Mouse (Mus musculus) midbrain, embryonic 13.5 days (tissue): ENCODE measurements around the gene Jph3. TPM values are rescaled to one million over a fixed set of nuclear protein-coding genes. Genes with fewer than 3 reads are reported as not detected.

ENCODE experiments used
- ATAC-seq: fragments of 200-750 bp; cut with Nextera tagmentation; 2 replicates; pipeline ENCODE4 v1.8.0; 2017; ENCODE audit warnings: mild to moderate bottlenecking, moderate TSS enrichment, moderate library complexity
- H3K27ac ChIP-seq: fragments of 300-500 bp; sonication (generic); 2 replicates; pipeline ENCODE4 v1.5.1; 2015; ENCODE audit warnings: inconsistent platforms, mild to moderate bottlenecking, moderate library complexity
- H3K27me3 ChIP-seq: fragments of 300-500 bp; sonication (generic); 2 replicates; pipeline ENCODE4 v1.6.1; 2015; ENCODE audit warnings: mild to moderate bottlenecking, inconsistent platforms
- H3K36me3 ChIP-seq: fragments of 300-500 bp; sonication (generic); 2 replicates; pipeline ENCODE4 v1.6.1; 2015; ENCODE audit warnings: mild to moderate bottlenecking, inconsistent platforms
- H3K4me1 ChIP-seq: fragments of 300-500 bp; sonication (generic); replicated peaks from 2 replicates; pipeline ENCODE4 v1.6.1; 2015; ENCODE audit warnings: inconsistent platforms
- H3K4me2 ChIP-seq: fragments of 300-500 bp; sonication (generic); replicated peaks from 2 replicates; pipeline ENCODE4 v1.6.1; 2015; ENCODE audit warnings: moderate library complexity, mild to moderate bottlenecking, inconsistent platforms
- H3K4me3 ChIP-seq: fragments of 300-500 bp; sonication (generic); replicated peaks from 2 replicates; pipeline ENCODE4 v1.5.1; 2015; ENCODE audit warnings: mild to moderate bottlenecking, inconsistent platforms
- H3K9ac ChIP-seq: fragments of 300-500 bp; sonication (generic); replicated peaks from 2 replicates; pipeline ENCODE4 v1.6.1; 2015; ENCODE audit warnings: mild to moderate bottlenecking, inconsistent platforms
- H3K9me3 ChIP-seq: fragments of 300-500 bp; sonication (generic); 2 replicates; pipeline ENCODE4 v1.6.1; 2016; ENCODE audit warnings: mild to moderate bottlenecking, inconsistent platforms
- WGBS: fragments of 180-500 bp; shearing (Covaris S2); methylation state at CpG from one replicate; pipeline ENCODE4 v1.1.7; 2015; 5-methylcytosine and 5-hydroxymethylcytosine counted together
- polyA plus RNA-seq: library from polyadenylated mRNA; unstranded; fragments of >200 nt; fragmentation: Nextera tagmentation; extraction: Ambion mirVana; gene quantifications from 2 replicates; pipeline ENCODE4 v1.2.1, GENCODE M21; 2015

Jph3 gene
- polyA plus RNA-seq, 1 experiment from 2014 or later: 65.4 TPM

DNA sequence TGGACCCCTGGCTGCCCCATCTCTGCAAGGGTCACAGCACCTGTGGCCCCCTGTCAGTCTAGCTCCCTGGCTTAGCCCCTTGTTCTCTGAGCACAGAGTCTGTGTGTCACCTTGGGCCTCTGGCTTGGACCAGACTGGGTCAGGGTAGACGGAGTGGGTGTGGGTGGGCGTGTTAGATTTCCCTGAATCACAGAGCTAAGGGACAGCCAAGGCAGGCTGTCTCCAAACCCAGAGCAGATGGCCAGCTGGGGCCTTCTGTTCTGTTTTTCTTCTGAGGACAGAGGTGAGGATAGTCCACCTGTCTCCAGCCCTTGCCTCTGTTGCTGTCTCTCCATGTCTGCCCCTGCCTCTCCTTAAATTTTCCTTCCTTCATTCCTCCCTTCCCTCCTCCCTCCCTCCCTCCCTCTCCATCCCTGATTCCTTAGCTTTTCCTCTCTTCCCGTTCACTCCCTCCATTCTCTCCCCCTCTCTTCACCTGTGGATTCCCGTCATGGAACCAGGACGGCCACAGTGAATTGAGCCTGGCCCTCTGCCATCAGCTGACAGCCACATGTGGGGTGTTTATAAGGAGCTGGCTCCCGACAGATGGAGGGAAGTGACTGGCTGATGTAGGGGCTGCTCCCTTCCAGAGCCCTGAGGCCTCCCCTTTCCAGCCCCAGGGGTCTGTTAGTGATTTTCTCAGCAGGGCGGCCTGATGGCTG, 33.7 kb downstream of the Jph3 start:
- peak overlapping the region; percentile 30; the same call in 1 of the 2 replicates for H3K27ac ChIP-seq
- peak; percentile 63 for ATAC-seq

GRCm38 (mm10) chr8:121763700-121764013, 34.2 kb downstream of the Jph3 start:
- H3K27ac ChIP-seq: peak overlapping the region; percentile 30; the same call in 1 of the 2 replicates
- H3K4me2 ChIP-seq: no peak overlapping the region
- no peaks in the 10 kb centered on the region for H3K36me3 ChIP-seq
- WGBS: 64% methylated on average over 9 of the region's 9 CpGs
- H3K27me3 ChIP-seq: no peaks in the 10 kb centered on the region; the same call in 1 of the 2 replicates
- H3K4me3 ChIP-seq: no peak overlapping the region
- H3K4me1 ChIP-seq: peaks cover 15% of the 10 kb centered on the region; the same call in 1 of the 2 replicates
- no peaks in the 10 kb centered on the region for H3K9me3 ChIP-seq
- H3K9ac ChIP-seq: no peak overlapping the region
- ATAC-seq: peak; percentile 24; the same call in 1 of the 2 replicates

More for the DNA sequence above, 33.7 kb downstream of the Jph3 start:
- Histone ChIP-seq H3K36me3 (no peaks in the 10 kb centered on the region), H3K4me1 (peaks cover 15% of the 10 kb centered on the region; the same call in 1 of the 2 replicates), H3K9ac (no peak overlapping the region), H3K27me3 (no peaks in the 10 kb centered on the region; the same call in 1 of the 2 replicates), H3K9me3 (no peaks in the 10 kb centered on the region), H3K4me3 (no peak overlapping the region), H3K4me2 (no peak overlapping the region)
- WGBS: 57% methylated on average over 7 of the region's 7 CpGs

GRCm38 (mm10) chr8:121765594-121766138, 36.2 kb downstream of the Jph3 start:
- 82% methylated on average over 7 of the region's 7 CpGs for WGBS
- Histone ChIP-seq H3K9me3 (no peaks in the 10 kb centered on the region), H3K9ac (no peak overlapping the region), H3K4me2 (no peak overlapping the region), H3K27ac (no peak overlapping the region), H3K4me1 (peaks cover 28% of the 10 kb centered on the region), H3K4me3 (no peak overlapping the region), H3K36me3 (no peaks in the 10 kb centered on the region), H3K27me3 (no peaks in the 10 kb centered on the region)
- no peak for ATAC-seq

GRCm38 (mm10) chr8:121769095-121769494, 39.7 kb downstream of the Jph3 start:
- Histone ChIP-seq H3K36me3 (no peaks in the 10 kb centered on the region), H3K4me2 (no peak overlapping the region), H3K4me3 (no peak overlapping the region), H3K9ac (no peak overlapping the region), H3K4me1 (peaks cover 27% of the 10 kb centered on the region), H3K9me3 (no peaks in the 10 kb centered on the region), H3K27me3 (no peaks in the 10 kb centered on the region), H3K27ac (no peak overlapping the region)
- WGBS: 52% methylated on average over 3 of the region's 3 CpGs
- no peak for ATAC-seq

GRCm38 (mm10) chr8:121769621-121770020, 40.2 kb downstream of the Jph3 start:
- Histone ChIP-seq H3K9ac (no peak overlapping the region), H3K4me3 (no peak overlapping the region), H3K36me3 (no peaks in the 10 kb centered on the region), H3K27me3 (no peaks in the 10 kb centered on the region), H3K27ac (no peak overlapping the region), H3K9me3 (no peaks in the 10 kb centered on the region), H3K4me2 (no peak overlapping the region), H3K4me1 (peaks cover 27% of the 10 kb centered on the region)
- WGBS: 96% methylated on average over 2 of the region's 2 CpGs
- ATAC-seq: no peak

GRCm38 (mm10) chr8:121770845-121771752, 41.7 kb downstream of the Jph3 start:
- H3K4me3 ChIP-seq: no peak overlapping the region
- H3K27ac ChIP-seq: peak overlapping the region; percentile 65
- 16% methylated on average over 19 of the region's 19 CpGs for WGBS
- H3K9ac ChIP-seq: peak overlapping the region; percentile 41; the same call in 1 of the 2 replicates
- peak; percentile 86 for ATAC-seq
- H3K27me3 ChIP-seq: no peaks in the 10 kb centered on the region
- no peaks in the 10 kb centered on the region for H3K36me3 ChIP-seq
- H3K4me2 ChIP-seq: peak overlapping the region; percentile 44
- no peaks in the 10 kb centered on the region for H3K9me3 ChIP-seq
- H3K4me1 ChIP-seq: peaks cover 27% of the 10 kb centered on the region

GRCm38 (mm10) chr8:121773876-121774275, 44.5 kb downstream of the Jph3 start:
- peaks cover 27% of the 10 kb centered on the region for H3K4me1 ChIP-seq
- H3K4me3 ChIP-seq: no peak overlapping the region
- no peaks in the 10 kb centered on the region for H3K9me3 ChIP-seq
- WGBS: 92% methylated on average over 12 of the region's 12 CpGs
- no peak overlapping the region for H3K4me2 ChIP-seq
- no peaks in the 10 kb centered on the region for H3K36me3 ChIP-seq
- no peak overlapping the region for H3K9ac ChIP-seq
- H3K27me3 ChIP-seq: no peaks in the 10 kb centered on the region
- H3K27ac ChIP-seq: no peak overlapping the region
- ATAC-seq: no peak

DNA sequence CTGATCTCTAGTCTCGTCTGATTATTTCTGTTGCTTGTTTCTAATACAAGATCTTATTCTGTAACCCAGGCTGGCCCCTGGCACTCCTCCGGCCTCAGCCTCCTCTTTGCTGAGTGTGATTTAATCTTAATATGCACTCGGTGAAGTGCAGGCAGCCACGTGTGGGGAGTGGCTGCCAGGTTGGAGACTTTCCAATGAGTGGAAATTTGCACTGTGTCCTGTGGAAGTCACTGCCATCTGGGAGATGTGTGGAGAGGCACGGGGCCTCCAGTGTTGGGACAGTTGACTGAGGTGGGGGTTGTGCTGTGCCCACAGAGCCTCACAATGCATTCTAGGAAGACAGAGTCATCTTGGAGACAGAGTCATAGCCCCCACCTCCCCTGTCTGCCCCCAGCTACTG, 53.1 kb downstream of the Jph3 start:
- H3K27me3 ChIP-seq: no peaks in the 10 kb centered on the region
- H3K9ac ChIP-seq: no peak overlapping the region
- no peak overlapping the region for H3K27ac ChIP-seq
- no peak overlapping the region for H3K4me3 ChIP-seq
- no peaks in the 10 kb centered on the region; the same call in 1 of the 2 replicates for H3K4me1 ChIP-seq
- peaks cover 10% of the 10 kb centered on the region; the same call in 1 of the 2 replicates for H3K36me3 ChIP-seq
- H3K9me3 ChIP-seq: no peaks in the 10 kb centered on the region
- WGBS: 82% methylated on average over 5 of the region's 5 CpGs
- no peak overlapping the region for H3K4me2 ChIP-seq
- no peak for ATAC-seq

- H3K27ac ChIP-seq: no peak overlapping the region
- no peaks in the 10 kb centered on the region for H3K9me3 ChIP-seq
- no peak overlapping the region for H3K4me2 ChIP-seq
- no peak overlapping the region for H3K9ac ChIP-seq
- peaks cover 27% of the 10 kb centered on the region for H3K36me3 ChIP-seq
- H3K4me3 ChIP-seq: no peak overlapping the region
- H3K4me1 ChIP-seq: no peaks in the 10 kb centered on the region
- WGBS: 68% methylated on average over 10 of the region's 10 CpGs
- ATAC-seq: no peak
- no peaks in the 10 kb centered on the region for H3K27me3 ChIP-seq
These were observed 57.1 kb downstream of the Jph3 start for GRCm38 (mm10) chr8:121786542-121786941.

DNA sequence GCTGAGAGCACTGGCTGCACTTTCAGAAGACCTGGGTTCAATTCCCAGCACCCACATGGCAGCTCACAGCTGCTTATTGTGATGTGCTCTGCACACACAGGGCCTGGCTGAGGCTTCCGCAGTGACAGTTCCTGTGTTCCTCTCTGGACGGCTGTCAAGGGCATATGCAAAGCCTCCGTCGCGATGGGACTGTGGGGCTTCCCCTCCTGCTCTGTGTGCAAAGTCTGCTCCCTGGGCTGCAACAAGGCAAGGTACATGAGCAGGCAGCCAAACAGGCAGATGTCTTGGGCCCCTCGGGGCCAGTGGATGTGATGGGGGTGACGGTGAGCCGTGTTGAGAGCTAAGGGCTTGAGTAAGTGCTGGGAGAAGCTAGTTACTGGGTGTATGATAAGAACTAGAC, 59.4 kb downstream of the Jph3 start:
- Histone ChIP-seq H3K36me3 (peaks cover 39% of the 10 kb centered on the region), H3K4me2 (no peak overlapping the region), H3K27me3 (no peaks in the 10 kb centered on the region), H3K9me3 (no peaks in the 10 kb centered on the region), H3K27ac (no peak overlapping the region), H3K4me1 (no peaks in the 10 kb centered on the region), H3K9ac (no peak overlapping the region), H3K4me3 (no peak overlapping the region)
- 88% methylated on average over 8 of the region's 8 CpGs for WGBS
- ATAC-seq: no peak

DNA sequence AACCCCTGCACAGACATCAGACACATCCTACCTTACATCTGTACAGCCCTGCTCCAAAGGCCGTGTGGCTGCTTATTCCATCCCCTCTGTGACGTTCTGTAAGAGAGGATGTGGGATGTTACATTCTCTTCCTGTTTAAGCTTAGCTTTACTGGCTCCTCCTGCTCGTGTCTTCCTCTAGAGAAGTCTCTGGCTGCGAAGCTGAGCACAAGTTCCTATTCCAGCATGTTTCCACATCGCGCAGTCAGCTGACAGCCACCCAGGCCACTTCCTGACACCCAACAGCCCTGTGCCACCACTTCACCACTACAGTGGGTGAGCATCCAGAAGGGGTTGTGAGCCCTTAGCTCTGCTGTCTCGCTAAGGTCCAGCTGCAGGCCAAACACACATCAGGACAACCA, 62.7 kb downstream of the Jph3 start:
- Histone ChIP-seq H3K36me3 (peaks cover 61% of the 10 kb centered on the region), H3K9ac (no peak overlapping the region), H3K4me2 (no peak overlapping the region), H3K9me3 (no peaks in the 10 kb centered on the region), H3K4me1 (no peaks in the 10 kb centered on the region), H3K27ac (no peak overlapping the region), H3K4me3 (no peak overlapping the region), H3K27me3 (no peaks in the 10 kb centered on the region)
- WGBS: 90% methylated on average over 7 of the region's 7 CpGs
- ATAC-seq: no peak

- Histone ChIP-seq H3K27me3 (no peaks in the 10 kb centered on the region), H3K27ac (no peak overlapping the region)
- 81% methylated on average over 4 of the region's 4 CpGs for WGBS
These were observed 63.2 kb downstream of the Jph3 start for GRCm38 (mm10) chr8:121792627-121793026.

More at GRCm38 (mm10) chr8:121792627-121793026, 63.2 kb downstream of the Jph3 start:
- H3K9ac ChIP-seq: no peak overlapping the region
- H3K4me1 ChIP-seq: no peaks in the 10 kb centered on the region
- H3K36me3 ChIP-seq: peaks cover 66% of the 10 kb centered on the region
- no peak overlapping the region for H3K4me3 ChIP-seq
- H3K4me2 ChIP-seq: no peak overlapping the region
- no peaks in the 10 kb centered on the region for H3K9me3 ChIP-seq
- ATAC-seq: no peak
